Mouse (Mus musculus) heart, embryonic 16.5 days (tissue): ENCODE results near the gene Kcnip2. TPM values are rescaled to one million over a fixed set of nuclear protein-coding genes. Genes with fewer than 3 reads are reported as not detected.
A peak's percentile ranks its signal among the peaks of the same experiment; 100 is the strongest.
"Not testable (repeated sequence)": the region's sequence is repeated elsewhere in the genome, so short reads cannot be mapped to it uniquely, and the experiment has no call there.

Experiments
- ATAC-seq: fragments of 200-750 bp; cut with Nextera tagmentation; replicated peaks from 2 replicates; pipeline ENCODE4 v1.8.0; 2017; ENCODE audit warnings: moderate number of reproducible peaks; ENCODE audit not compliant: insufficient read depth, low FRiP score; ENCODE audit errors: extremely low read depth
- H3K27ac ChIP-seq: fragments of 300-500 bp; sonication (generic); 2 replicates; pipeline ENCODE4 v1.5.1; 2014; ENCODE audit warnings: mild to moderate bottlenecking, low read length, control low read depth, moderate library complexity
- H3K27me3 ChIP-seq: fragments of 300-500 bp; sonication (generic); 2 replicates; pipeline ENCODE4 v1.6.1; 2014; ENCODE audit warnings: low read length, mixed read lengths; ENCODE audit not compliant: control insufficient read depth, insufficient read depth
- H3K36me3 ChIP-seq: fragments of 300-500 bp; sonication (generic); 2 replicates; pipeline ENCODE4 v1.6.1; 2014; ENCODE audit not compliant: control insufficient read depth, insufficient read depth
- H3K4me1 ChIP-seq: fragments of 300-500 bp; sonication (generic); 2 replicates; pipeline ENCODE4 v1.6.1; 2014; ENCODE audit warnings: low read length, mixed read lengths; ENCODE audit not compliant: control insufficient read depth, insufficient read depth
- H3K4me2 ChIP-seq: fragments of 300-500 bp; sonication (generic); 2 replicates; pipeline ENCODE4 v1.6.1; 2014; ENCODE audit warnings: low read depth, mild to moderate bottlenecking, control low read depth, low read length
- H3K4me3 ChIP-seq: fragments of 300-500 bp; sonication (generic); 2 replicates; pipeline ENCODE4 v1.5.1; 2014; ENCODE audit warnings: mild to moderate bottlenecking, control low read depth, low read length
- H3K9ac ChIP-seq: fragments of 300-500 bp; sonication (generic); 2 replicates; pipeline ENCODE4 v1.6.1; 2014; ENCODE audit warnings: low read length, control low read depth
- H3K9me3 ChIP-seq: fragments of 300-500 bp; sonication (generic); replicated peaks from 2 replicates; pipeline ENCODE4 v1.6.1; 2016; ENCODE audit warnings: low read length; ENCODE audit not compliant: control insufficient read depth
- WGBS: fragments of 180-500 bp; shearing (Covaris S2); extraction: QIAGEN DNeasy Blood & Tissue Kit; methylation state at CpG from one replicate; pipeline ENCODE4 v1.1.7; 2014; 5-methylcytosine and 5-hydroxymethylcytosine counted together
- polyA plus RNA-seq: library from polyadenylated mRNA; unstranded; fragments of >200 nt; fragmentation: Nextera tagmentation; extraction: Ambion mirVana; gene quantifications from 2 replicates; pipeline ENCODE4 v1.2.1, GENCODE M21; 2015

Kcnip2 gene
- polyA plus RNA-seq, 1 experiment from 2014 or later: 16.6 TPM

DNA sequence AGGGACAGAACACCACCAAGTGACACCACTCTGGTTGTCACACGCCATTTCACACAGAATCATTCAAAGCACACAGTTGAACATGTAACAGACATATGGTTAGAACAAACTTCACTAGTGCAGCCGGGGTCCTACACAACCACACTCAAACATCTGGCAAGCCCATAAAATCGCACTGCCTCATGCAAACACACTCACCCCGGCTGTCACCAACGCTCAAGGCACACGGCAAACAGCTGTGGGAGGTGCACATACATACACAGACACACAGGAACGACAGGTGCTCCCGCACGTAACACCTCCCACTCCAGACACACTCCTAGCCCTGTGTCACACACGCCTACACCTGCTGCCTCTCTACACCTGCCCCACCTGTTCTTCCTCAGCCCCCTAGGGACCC is 691 bp downstream of the Kcnip2 start:
- no peak for ATAC-seq
- Histone ChIP-seq H3K9me3 (no peaks in the 10 kb centered on the region), H3K4me3 (peak overlapping the region; percentile 55), H3K9ac (peak overlapping the region; percentile 65), H3K36me3 (no peaks in the 10 kb centered on the region), H3K4me1 (peaks cover 20% of the 10 kb centered on the region), H3K27me3 (peaks cover 5% of the 10 kb centered on the region), H3K4me2 (peak overlapping the region; percentile 65), H3K27ac (no peak overlapping the region)
- WGBS: 62% methylated on average over 10 of the region's 10 CpGs

GRCm38 (mm10) chr19:45813801-45814200 is 2.1 kb downstream of the Kcnip2 start:
- ATAC-seq: no peak; the same call in 1 of the 2 replicates
- H3K4me3 ChIP-seq: no peak overlapping the region
- no peaks in the 10 kb centered on the region for H3K36me3 ChIP-seq
- H3K9me3 ChIP-seq: no peaks in the 10 kb centered on the region
- no peak overlapping the region for H3K27ac ChIP-seq
- peaks cover 17% of the 10 kb centered on the region for H3K4me1 ChIP-seq
- H3K27me3 ChIP-seq: peaks cover 5% of the 10 kb centered on the region
- H3K4me2 ChIP-seq: no peak overlapping the region
- 12% methylated on average over 11 of the region's 12 CpGs for WGBS
- no peak overlapping the region for H3K9ac ChIP-seq

GRCm38 (mm10) chr19:45813263-45813662 is 2.6 kb downstream of the Kcnip2 start:
- no peak overlapping the region for H3K9ac ChIP-seq
- peaks cover 5% of the 10 kb centered on the region for H3K27me3 ChIP-seq
- H3K27ac ChIP-seq: no peak overlapping the region
- peaks cover 17% of the 10 kb centered on the region for H3K4me1 ChIP-seq
- ATAC-seq: no peak; the same call in 1 of the 2 replicates
- no peak overlapping the region for H3K4me2 ChIP-seq
- H3K36me3 ChIP-seq: no peaks in the 10 kb centered on the region
- H3K4me3 ChIP-seq: no peak overlapping the region
- 6% methylated on average over 11 of the region's 11 CpGs for WGBS
- H3K9me3 ChIP-seq: no peaks in the 10 kb centered on the region

GRCm38 (mm10) chr19:45812673-45813252 is 3.1 kb downstream of the Kcnip2 start:
- WGBS: 19% methylated on average over 8 of the region's 8 CpGs
- Histone ChIP-seq H3K36me3 (no peaks in the 10 kb centered on the region), H3K27me3 (peaks cover 5% of the 10 kb centered on the region), H3K9me3 (no peaks in the 10 kb centered on the region), H3K9ac (no peak overlapping the region), H3K4me3 (peak overlapping the region; percentile 40; the same call in 1 of the 2 replicates), H3K4me1 (peaks cover 17% of the 10 kb centered on the region), H3K27ac (no peak overlapping the region), H3K4me2 (peak overlapping the region; percentile 68)
- no peak for ATAC-seq

DNA sequence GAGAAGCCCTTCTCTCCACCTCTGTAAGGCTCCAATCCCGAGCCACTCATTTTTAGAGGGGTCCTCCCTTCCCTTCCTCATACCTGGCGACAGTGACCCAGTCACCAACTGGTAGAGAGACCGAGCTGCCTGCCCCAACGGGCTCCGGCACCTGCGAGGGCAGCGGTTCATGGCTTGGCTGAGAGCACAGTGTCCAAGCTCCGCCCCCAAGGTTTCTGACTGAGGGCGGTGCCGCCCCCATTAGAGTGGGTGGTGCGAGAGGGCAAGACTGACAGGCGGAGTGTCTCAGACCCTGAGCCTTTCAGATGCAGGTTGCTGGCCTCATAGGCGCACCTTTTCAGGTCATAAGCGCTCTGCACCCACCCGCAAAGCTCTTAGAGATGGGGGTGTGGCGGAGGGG is 3.7 kb downstream of the Kcnip2 start:
- WGBS: 2% methylated on average over 16 of the region's 16 CpGs
- Histone ChIP-seq H3K27me3 (peaks cover 5% of the 10 kb centered on the region), H3K36me3 (no peaks in the 10 kb centered on the region), H3K4me2 (peak overlapping the region; percentile 68), H3K27ac (no peak overlapping the region), H3K4me3 (peak overlapping the region; percentile 40), H3K4me1 (peaks cover 17% of the 10 kb centered on the region), H3K9ac (peak overlapping the region; percentile 28; the same call in 1 of the 2 replicates), H3K9me3 (no peaks in the 10 kb centered on the region)
- 0 out of 2 replicates have a peak, but pooled peaks have one; percentile 24 for ATAC-seq

- Histone ChIP-seq H3K9me3 (no peaks in the 10 kb centered on the region), H3K4me3 (no peak overlapping the region), H3K36me3 (no peaks in the 10 kb centered on the region), H3K27me3 (peaks cover 5% of the 10 kb centered on the region), H3K4me2 (no peak overlapping the region), H3K4me1 (peaks cover 12% of the 10 kb centered on the region), H3K9ac (no peak overlapping the region), H3K27ac (no peak overlapping the region)
- 57% methylated on average over 12 of the region's 12 CpGs for WGBS
- ATAC-seq: no peak
Measured at GRCm38 (mm10) chr19:45811028-45811674, 4.7 kb downstream of the Kcnip2 start.

GRCm38 (mm10) chr19:45807732-45808131 is 8.1 kb downstream of the Kcnip2 start:
- Histone ChIP-seq H3K9ac (no peak overlapping the region), H3K9me3 (no peaks in the 10 kb centered on the region), H3K4me3 (no peak overlapping the region), H3K36me3 (no peaks in the 10 kb centered on the region), H3K4me1 (peaks cover 11% of the 10 kb centered on the region), H3K27me3 (no peaks in the 10 kb centered on the region), H3K4me2 (no peak overlapping the region), H3K27ac (no peak overlapping the region)
- no peak for ATAC-seq
- WGBS: 85% methylated on average over 4 of the region's 4 CpGs

GRCm38 (mm10) chr19:45805817-45806216 is 10.0 kb downstream of the Kcnip2 start:
- H3K27me3 ChIP-seq, H3K9me3 ChIP-seq, H3K36me3 ChIP-seq, H3K27ac ChIP-seq, H3K4me3 ChIP-seq, H3K4me2 ChIP-seq, ATAC-seq, H3K4me1 ChIP-seq, H3K9ac ChIP-seq: not testable (repeated sequence)
- WGBS: 91% methylated on average over 6 of the region's 6 CpGs

- no peak overlapping the region for H3K9ac ChIP-seq
- no peak overlapping the region for H3K4me3 ChIP-seq
- H3K4me2 ChIP-seq: no peak overlapping the region
- 22% methylated on average over 12 of the region's 12 CpGs for WGBS
- no peak overlapping the region for H3K27ac ChIP-seq
- no peaks in the 10 kb centered on the region for H3K9me3 ChIP-seq
- H3K36me3 ChIP-seq: no peaks in the 10 kb centered on the region
- no peaks in the 10 kb centered on the region for H3K27me3 ChIP-seq
- no peaks in the 10 kb centered on the region for H3K4me1 ChIP-seq
- peak; percentile 67 for ATAC-seq
Measured at GRCm38 (mm10) chr19:45804593-45805368, 11.1 kb downstream of the Kcnip2 start.
